Mouse (Mus musculus) midbrain, embryonic 12.5 days (tissue): ENCODE measurements around the gene Nckap5l. TPM values are rescaled to one million over a fixed set of nuclear protein-coding genes. Genes with fewer than 3 reads are reported as not detected.

Source experiments
- ATAC-seq: fragments of 200-750 bp; cut with Nextera tagmentation; 2 replicates; pipeline ENCODE4 v1.8.0; 2017; ENCODE audit warnings: low read depth, moderate TSS enrichment, moderate library complexity; ENCODE audit not compliant: low FRiP score
- H3K27ac ChIP-seq: fragments of 300-500 bp; sonication (generic); replicated peaks from 2 replicates; pipeline ENCODE4 v1.5.1; 2016; ENCODE audit warnings: mild to moderate bottlenecking
- H3K27me3 ChIP-seq: fragments of 300-500 bp; sonication (generic); 2 replicates; pipeline ENCODE4 v1.6.1; 2016; ENCODE audit warnings: mild to moderate bottlenecking
- H3K36me3 ChIP-seq: fragments of 300-500 bp; sonication (generic); 2 replicates; pipeline ENCODE4 v1.6.1; 2016
- H3K4me1 ChIP-seq: fragments of 300-500 bp; sonication (generic); 2 replicates; pipeline ENCODE4 v1.6.1; 2016
- H3K4me2 ChIP-seq: fragments of 300-500 bp; sonication (generic); replicated peaks from 2 replicates; pipeline ENCODE4 v1.6.1; 2016; ENCODE audit warnings: mild to moderate bottlenecking, moderate library complexity
- H3K4me3 ChIP-seq: fragments of 300-500 bp; sonication (generic); 2 replicates; pipeline ENCODE4 v1.5.1; 2016; ENCODE audit warnings: mild to moderate bottlenecking
- H3K9ac ChIP-seq: fragments of 300-500 bp; sonication (generic); replicated peaks from 2 replicates; pipeline ENCODE4 v1.6.1; 2016; ENCODE audit warnings: mild to moderate bottlenecking, moderate library complexity
- H3K9me3 ChIP-seq: fragments of 300-500 bp; sonication (generic); 2 replicates; pipeline ENCODE4 v1.6.1; 2016; ENCODE audit warnings: mild to moderate bottlenecking
- WGBS: fragments of 180-500 bp; shearing (Covaris S2); methylation state at CpG from one replicate; pipeline ENCODE4 v1.1.7; 2016; 5-methylcytosine and 5-hydroxymethylcytosine counted together
- polyA plus RNA-seq: library from polyadenylated mRNA; unstranded; fragments of >200 nt; fragmentation: Nextera tagmentation; extraction: Ambion mirVana; gene quantifications from 2 replicates; pipeline ENCODE4 v1.2.1, GENCODE M21; 2016

The Nckap5l gene
- polyA plus RNA-seq, 1 experiment from 2014 or later: 12.9 TPM

DNA sequence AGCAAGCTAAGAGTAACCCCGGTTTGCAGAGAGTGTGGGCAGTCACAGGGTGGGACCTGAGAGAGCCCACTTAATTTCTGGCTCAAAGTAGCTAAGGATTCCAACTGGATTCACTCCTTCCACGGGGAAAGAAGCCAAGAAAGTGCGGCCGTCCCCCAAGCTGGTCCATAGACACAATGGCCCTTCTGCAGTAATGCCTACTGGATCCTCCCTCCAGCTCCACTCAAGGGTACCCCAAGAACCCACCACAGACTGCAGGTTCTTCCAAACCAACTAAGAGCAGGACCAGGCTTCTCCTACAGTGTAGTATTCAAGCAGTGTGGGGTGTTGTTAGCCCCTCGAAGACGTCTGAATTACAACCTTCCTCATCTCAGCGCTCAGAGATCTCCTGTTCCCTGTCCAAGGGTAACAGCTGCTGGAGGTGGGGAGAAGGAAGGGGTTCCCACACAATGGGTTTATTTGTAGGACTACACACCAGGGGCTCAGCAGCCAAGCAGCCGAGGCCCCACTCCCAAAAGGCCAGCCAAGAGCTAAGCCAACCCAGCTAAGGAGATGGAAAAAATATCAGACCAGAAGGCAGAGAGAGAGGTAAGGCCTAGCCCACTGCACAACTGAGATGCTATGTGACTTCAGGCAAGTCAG is 16.6 kb downstream of the Nckap5l start:
- Histone ChIP-seq H3K4me2 (no peak overlapping the region), H3K27ac (peak overlapping the region; percentile 68), H3K9ac (0 out of 2 replicates have a peak overlapping the region, but pooled peaks have one; percentile 28), H3K27me3 (no peaks in the 10 kb centered on the region), H3K4me1 (peaks cover 28% of the 10 kb centered on the region), H3K9me3 (no peaks in the 10 kb centered on the region), H3K36me3 (peaks cover 22% of the 10 kb centered on the region; the same call in 1 of the 2 replicates), H3K4me3 (no peak overlapping the region)
- 64% methylated on average over 8 of the region's 8 CpGs for WGBS
- ATAC-seq: no peak

DNA sequence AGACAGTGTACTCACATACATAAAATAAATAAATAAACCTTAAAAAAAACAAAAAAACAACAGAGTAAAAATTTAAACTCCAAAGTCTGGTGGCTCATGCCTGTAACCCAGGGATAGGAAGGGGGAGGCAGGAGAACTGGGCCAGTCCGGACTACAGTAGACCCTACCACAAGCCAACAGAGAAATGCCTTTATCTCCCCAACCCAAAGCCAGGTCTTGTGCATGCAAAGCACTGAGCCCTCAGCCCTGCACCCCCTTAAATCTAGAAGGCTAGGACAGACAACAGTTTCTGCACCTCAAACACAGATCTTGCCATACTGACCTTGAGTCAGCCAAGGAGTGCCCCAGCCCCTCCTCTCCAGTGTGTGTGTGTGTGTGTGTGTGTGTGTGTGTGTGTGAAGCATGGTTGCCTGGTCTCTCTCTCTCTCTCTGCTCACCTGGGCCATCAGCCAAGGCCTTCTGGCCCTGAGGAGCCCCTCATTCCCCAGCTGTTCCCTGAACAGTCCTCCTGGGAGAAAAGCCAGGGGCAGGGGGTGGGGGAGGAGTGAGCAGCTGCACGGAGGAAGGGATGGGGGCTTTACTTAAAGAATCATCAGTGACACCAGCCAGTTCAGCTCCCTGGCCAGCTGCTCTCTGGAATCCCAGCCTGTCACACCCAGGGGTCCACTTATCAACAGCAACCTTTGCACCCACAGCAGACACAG is 17.3 kb downstream of the Nckap5l start:
- H3K4me2 ChIP-seq: no peak overlapping the region
- peak overlapping the region; percentile 68 for H3K27ac ChIP-seq

DNA sequence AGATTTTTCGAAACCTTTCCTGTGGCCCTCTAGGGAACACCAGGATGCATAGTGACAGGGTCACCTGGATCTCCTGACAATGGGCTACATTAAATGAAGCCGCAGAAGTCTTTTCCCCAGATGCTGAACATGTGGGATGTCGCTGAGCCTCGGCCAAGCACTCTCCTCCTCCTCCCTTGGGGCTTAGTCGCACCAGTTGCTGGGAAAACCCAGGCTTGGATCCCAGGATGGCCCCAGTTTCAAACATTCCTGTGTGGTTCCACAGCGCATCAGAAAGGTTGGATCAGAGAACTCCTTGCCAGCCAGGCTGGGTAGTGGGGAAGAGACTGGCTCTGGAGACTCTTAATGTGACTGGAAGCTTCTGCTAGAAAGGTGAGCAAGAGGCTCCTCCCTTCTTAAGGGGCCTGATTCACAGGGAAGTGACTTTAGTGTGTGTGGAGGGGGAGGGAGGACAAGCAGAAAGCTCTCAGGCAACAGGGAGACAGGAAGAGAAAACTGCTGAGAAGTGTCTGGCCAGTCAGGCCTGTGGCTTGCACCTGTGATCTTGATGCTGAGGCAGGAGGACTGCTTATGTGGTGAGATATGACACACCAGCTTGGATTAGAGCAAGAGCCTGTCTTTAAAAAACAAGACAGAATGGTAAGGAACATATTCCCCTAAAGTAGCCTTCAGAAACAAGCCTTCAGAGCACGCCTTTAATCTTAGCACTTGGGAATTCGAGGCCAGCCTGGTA is 18.4 kb downstream of the Nckap5l start:
- H3K27me3 ChIP-seq: no peaks in the 10 kb centered on the region
- H3K4me2 ChIP-seq: no peak overlapping the region
- 83% methylated on average over 8 of the region's 8 CpGs for WGBS
- no peak overlapping the region for H3K27ac ChIP-seq
- no peak for ATAC-seq
- peaks cover 37% of the 10 kb centered on the region for H3K4me1 ChIP-seq
- no peaks in the 10 kb centered on the region for H3K9me3 ChIP-seq
- no peak overlapping the region for H3K4me3 ChIP-seq
- H3K36me3 ChIP-seq: peaks cover 23% of the 10 kb centered on the region; the same call in 1 of the 2 replicates
- H3K9ac ChIP-seq: no peak overlapping the region; the same call in 1 of the 2 replicates

More for the DNA sequence above, 17.3 kb downstream of the Nckap5l start:
- Histone ChIP-seq H3K36me3 (peaks cover 22% of the 10 kb centered on the region; the same call in 1 of the 2 replicates), H3K9ac (0 out of 2 replicates have a peak overlapping the region, but pooled peaks have one; percentile 28), H3K4me1 (peaks cover 29% of the 10 kb centered on the region), H3K27me3 (no peaks in the 10 kb centered on the region), H3K4me3 (no peak overlapping the region), H3K9me3 (no peaks in the 10 kb centered on the region)
- 44% methylated on average over 2 of the region's 2 CpGs for WGBS
- peak; percentile 52; the same call in 1 of the 2 replicates for ATAC-seq

DNA sequence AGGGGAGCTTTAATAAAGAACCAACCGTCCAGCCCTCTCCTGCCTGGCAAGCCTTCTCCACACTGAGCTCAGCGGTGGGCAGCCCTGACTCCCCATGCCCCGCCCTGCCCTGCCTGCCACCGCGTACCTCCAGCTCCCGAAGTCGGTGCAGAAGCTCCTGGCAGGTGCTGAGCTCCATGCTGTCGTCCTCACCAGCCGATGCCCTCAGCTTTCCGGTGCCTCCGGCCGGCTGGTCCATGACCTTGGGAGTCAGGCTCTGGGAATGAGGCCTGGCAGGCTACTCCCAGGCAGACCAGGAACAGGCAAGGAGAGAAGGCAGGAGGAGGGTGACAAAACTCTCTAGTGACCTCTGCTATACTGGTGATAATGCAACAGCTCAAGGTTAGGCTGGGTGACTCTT is 23.6 kb downstream of the Nckap5l start:
- Histone ChIP-seq H3K4me1 (peaks cover 23% of the 10 kb centered on the region), H3K4me2 (no peak overlapping the region), H3K9me3 (no peaks in the 10 kb centered on the region), H3K9ac (no peak overlapping the region), H3K27me3 (no peaks in the 10 kb centered on the region), H3K36me3 (peaks cover 58% of the 10 kb centered on the region), H3K4me3 (no peak overlapping the region), H3K27ac (no peak overlapping the region)
- WGBS: 88% methylated on average over 12 of the region's 12 CpGs
- no peak for ATAC-seq

DNA sequence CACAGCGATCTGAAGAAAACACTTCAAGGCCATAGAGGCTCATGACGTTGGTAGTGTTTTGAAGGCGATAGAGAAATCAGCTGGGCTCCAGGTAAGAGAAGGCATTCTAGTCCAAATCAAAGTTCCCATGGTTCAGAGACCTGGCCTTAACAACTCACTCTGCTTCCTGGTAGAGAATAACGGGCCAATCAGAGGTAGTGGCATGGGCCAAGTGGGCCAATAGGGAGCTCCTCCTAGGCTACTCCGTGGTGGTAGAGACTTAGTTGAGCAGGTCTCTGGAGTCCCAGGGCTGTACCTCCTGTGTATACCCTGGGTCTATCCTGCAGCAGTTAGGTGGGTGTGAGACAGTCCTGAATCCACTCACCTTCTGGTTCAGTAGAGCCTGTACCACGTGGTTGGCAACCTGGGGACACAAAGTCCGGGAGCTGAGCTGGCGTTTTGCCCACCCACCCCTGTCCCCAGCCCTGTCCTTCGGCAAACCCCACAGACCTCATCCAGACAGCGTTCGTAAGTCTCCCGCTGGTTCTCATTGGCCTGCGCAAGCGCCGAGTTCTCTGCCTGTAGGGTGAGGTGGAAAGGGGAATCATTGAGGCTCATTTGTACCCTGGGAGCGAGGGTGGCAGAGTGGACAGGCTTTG is 24.3 kb downstream of the Nckap5l start:
- H3K27me3 ChIP-seq: no peaks in the 10 kb centered on the region
- no peak overlapping the region for H3K4me2 ChIP-seq
- no peak overlapping the region for H3K9ac ChIP-seq
- H3K4me3 ChIP-seq: no peak overlapping the region
- no peaks in the 10 kb centered on the region for H3K9me3 ChIP-seq
- no peak overlapping the region for H3K27ac ChIP-seq
- 91% methylated on average over 16 of the region's 16 CpGs for WGBS
- H3K36me3 ChIP-seq: peaks cover 55% of the 10 kb centered on the region
- peaks cover 23% of the 10 kb centered on the region for H3K4me1 ChIP-seq
- no peak for ATAC-seq

DNA sequence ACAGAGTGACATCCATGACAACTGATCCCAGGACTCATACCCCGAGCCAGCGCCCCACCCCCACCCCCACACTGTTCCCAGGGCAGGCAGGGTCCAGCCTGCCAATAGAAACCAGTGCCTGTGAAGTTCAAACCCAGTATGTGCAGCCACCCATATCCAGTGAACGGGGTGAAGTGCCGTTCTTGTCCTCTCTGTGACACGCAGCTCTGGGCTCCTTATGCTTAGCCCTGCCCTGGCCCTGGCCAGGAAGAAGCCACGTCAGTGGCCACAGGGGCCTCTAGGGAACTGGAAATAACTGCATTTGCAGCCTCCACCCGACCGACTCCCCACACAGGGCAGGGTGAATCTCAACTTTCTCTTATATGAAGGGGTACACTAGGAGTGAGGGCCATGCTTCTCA is 25.6 kb downstream of the Nckap5l start:
- Histone ChIP-seq H3K9me3 (no peaks in the 10 kb centered on the region), H3K27ac (no peak overlapping the region), H3K27me3 (no peaks in the 10 kb centered on the region), H3K4me1 (peaks cover 22% of the 10 kb centered on the region), H3K4me2 (no peak overlapping the region), H3K9ac (no peak overlapping the region), H3K4me3 (no peak overlapping the region), H3K36me3 (peaks cover 63% of the 10 kb centered on the region)
- ATAC-seq: no peak
- WGBS: 88% methylated on average over 8 of the region's 8 CpGs

DNA sequence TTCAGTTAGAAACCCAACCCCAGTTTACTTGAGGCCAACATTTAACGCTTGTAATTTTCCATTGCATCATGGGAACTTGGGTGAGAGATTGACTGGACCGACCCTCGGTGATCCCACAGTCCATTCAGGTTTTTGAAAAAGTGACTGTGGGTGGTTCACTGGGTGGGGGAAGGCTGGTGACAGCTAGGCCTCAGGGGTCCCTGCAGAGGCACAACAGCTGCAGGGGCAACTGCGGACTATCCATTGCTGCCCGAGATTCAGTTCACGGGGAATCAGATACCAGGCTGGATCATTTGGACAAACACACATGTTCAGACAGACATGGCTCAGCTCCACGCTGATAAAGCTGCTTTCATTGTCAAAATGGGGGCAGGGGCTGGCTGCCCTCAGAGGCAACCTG is 26.0 kb downstream of the Nckap5l start:
- Histone ChIP-seq H3K4me2 (no peak overlapping the region), H3K9me3 (no peaks in the 10 kb centered on the region), H3K27ac (no peak overlapping the region), H3K36me3 (peaks cover 63% of the 10 kb centered on the region), H3K4me1 (peaks cover 18% of the 10 kb centered on the region), H3K9ac (no peak overlapping the region), H3K4me3 (no peak overlapping the region), H3K27me3 (no peaks in the 10 kb centered on the region)
- ATAC-seq: no peak
- 87% methylated on average over 7 of the region's 7 CpGs for WGBS

DNA sequence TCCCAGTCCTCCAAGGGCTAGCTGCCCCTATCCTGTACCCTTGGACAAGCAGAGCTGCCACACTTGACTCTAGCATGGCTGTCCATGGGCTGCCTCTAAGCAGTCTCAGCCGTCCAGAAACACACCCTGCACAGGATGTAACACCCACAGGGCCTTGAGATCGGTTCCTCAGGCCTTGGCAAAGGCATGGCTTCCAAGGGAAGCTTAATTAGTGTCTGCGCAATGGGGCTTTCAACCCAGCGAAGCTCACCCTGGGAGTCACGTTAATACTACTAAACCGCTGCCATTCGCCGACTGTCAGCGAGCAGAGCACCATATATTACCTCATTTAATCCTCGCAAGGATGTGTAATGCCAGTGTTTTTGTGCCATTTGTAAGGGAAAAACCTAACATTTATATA is 26.5 kb downstream of the Nckap5l start:
- ATAC-seq: no peak
- no peak overlapping the region for H3K27ac ChIP-seq
- peaks cover 66% of the 10 kb centered on the region for H3K36me3 ChIP-seq
- H3K9me3 ChIP-seq: no peaks in the 10 kb centered on the region
- peaks cover 13% of the 10 kb centered on the region for H3K4me1 ChIP-seq
- no peak overlapping the region for H3K4me3 ChIP-seq
- H3K27me3 ChIP-seq: no peaks in the 10 kb centered on the region
- 95% methylated on average over 10 of the region's 10 CpGs for WGBS
- no peak overlapping the region for H3K4me2 ChIP-seq
- H3K9ac ChIP-seq: no peak overlapping the region

DNA sequence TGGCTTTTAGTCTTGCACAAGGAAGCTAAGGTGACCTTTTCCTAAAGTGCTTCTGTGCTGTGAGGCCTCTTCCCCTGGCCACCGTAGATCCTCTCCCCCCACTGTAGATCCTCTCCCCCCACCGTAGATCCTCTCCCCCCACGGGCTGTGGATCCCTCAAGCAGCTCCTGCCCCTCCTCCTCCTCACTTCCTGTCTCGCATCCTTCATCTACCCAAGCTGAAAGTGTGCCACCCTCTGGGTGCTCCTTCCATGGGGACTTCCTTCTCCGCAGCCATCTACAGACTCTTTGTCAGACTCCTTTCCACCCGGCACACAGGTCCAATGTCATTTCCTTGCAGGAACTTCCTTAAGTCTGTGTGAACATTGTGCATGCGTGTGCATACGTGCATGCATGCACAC is 27.2 kb downstream of the Nckap5l start:
- no peak for ATAC-seq
- Histone ChIP-seq H3K27ac (no peak overlapping the region), H3K27me3 (no peaks in the 10 kb centered on the region), H3K9me3 (no peaks in the 10 kb centered on the region), H3K9ac (no peak overlapping the region), H3K4me2 (no peak overlapping the region), H3K4me3 (no peak overlapping the region), H3K36me3 (peaks cover 73% of the 10 kb centered on the region), H3K4me1 (peaks cover 10% of the 10 kb centered on the region)
- 88% methylated on average over 8 of the region's 8 CpGs for WGBS

DNA sequence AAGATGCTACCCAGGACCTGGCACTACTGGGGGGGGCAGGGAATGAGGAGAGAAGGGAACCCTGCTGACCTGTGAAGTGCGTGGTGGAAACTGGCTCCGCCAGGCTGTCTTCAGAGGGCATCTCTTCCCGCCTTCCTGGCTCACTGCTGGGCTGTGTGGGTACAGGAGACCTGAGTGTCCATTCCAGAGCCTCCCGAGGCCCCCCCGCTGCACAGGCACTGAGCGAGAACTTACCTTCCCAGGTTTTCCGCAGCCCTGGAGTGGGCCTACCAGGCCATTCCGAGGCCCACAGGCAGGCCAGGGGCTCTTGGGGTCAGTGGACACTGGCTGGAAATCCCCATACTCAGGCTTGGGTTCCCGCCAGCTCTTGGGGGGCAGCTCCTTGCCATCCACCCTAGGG is 33.7 kb downstream of the Nckap5l start:
- 0 out of 2 replicates have a peak overlapping the region, but pooled peaks have one; percentile 22 for H3K27ac ChIP-seq
- H3K9me3 ChIP-seq: no peaks in the 10 kb centered on the region
- WGBS: 98% methylated on average over 9 of the region's 9 CpGs
- no peaks in the 10 kb centered on the region for H3K27me3 ChIP-seq
- no peak overlapping the region for H3K4me2 ChIP-seq
- no peak overlapping the region for H3K9ac ChIP-seq
- H3K4me1 ChIP-seq: peaks cover 11% of the 10 kb centered on the region
- peaks cover 57% of the 10 kb centered on the region for H3K36me3 ChIP-seq
- no peak overlapping the region for H3K4me3 ChIP-seq
- no peak for ATAC-seq

DNA sequence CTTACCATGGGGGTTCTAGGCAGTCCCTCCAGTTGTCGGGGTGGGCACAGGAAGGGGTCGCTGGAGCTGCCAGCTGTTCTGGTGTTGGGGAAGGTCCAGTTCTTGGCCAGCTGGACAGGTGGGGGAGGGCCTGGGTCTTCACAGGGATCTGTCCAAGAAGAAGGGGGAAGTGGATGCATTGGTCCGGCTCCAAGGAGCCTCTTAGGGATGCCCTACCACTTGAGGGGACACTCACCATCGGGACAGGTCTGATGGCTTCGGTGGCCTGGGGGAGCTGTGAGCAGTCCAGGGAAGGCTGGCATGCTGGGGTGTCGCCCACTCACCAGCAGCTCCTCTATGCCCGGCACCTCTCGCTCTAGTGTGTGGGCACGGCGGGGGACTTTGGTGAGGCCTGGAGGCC is 34.4 kb downstream of the Nckap5l start:
- H3K9ac ChIP-seq: no peak overlapping the region
- H3K36me3 ChIP-seq: peaks cover 53% of the 10 kb centered on the region
- 92% methylated on average over 10 of the region's 10 CpGs for WGBS
- no peaks in the 10 kb centered on the region for H3K9me3 ChIP-seq
- no peak overlapping the region for H3K4me2 ChIP-seq
- ATAC-seq: no peak
- H3K27ac ChIP-seq: no peak overlapping the region
- H3K4me3 ChIP-seq: no peak overlapping the region
- peaks cover 11% of the 10 kb centered on the region for H3K4me1 ChIP-seq
- H3K27me3 ChIP-seq: no peaks in the 10 kb centered on the region
